Mouse (Mus musculus) hindbrain, embryonic 12.5 days (tissue): ENCODE measurements at regions not wholly inside any gene's neighbourhood (a gene's known extent, or its start where the extent isn't known, plus 50 kb on each side); places are given as distances from the start of the nearest gene placed in this dataset.

ENCODE experiments used
- ATAC-seq: fragments of 200-750 bp; cut with Nextera tagmentation; 2 replicates; pipeline ENCODE4 v1.8.0; 2017; ENCODE audit warnings: moderate TSS enrichment; ENCODE audit not compliant: low FRiP score
- H3K27ac ChIP-seq: fragments of 300-500 bp; sonication (generic); 2 replicates; pipeline ENCODE4 v1.5.1; 2016; ENCODE audit warnings: mild to moderate bottlenecking
- H3K27me3 ChIP-seq: fragments of 300-500 bp; sonication (generic); 2 replicates; pipeline ENCODE4 v1.6.1; 2016; ENCODE audit warnings: mild to moderate bottlenecking
- H3K36me3 ChIP-seq: fragments of 300-500 bp; sonication (generic); 2 replicates; pipeline ENCODE4 v1.6.1; 2016; ENCODE audit warnings: mild to moderate bottlenecking
- H3K4me1 ChIP-seq: fragments of 300-500 bp; sonication (generic); 2 replicates; pipeline ENCODE4 v1.6.1; 2016
- H3K4me2 ChIP-seq: fragments of 300-500 bp; sonication (generic); replicated peaks from 2 replicates; pipeline ENCODE4 v1.6.1; 2016; ENCODE audit warnings: mild to moderate bottlenecking
- H3K4me3 ChIP-seq: fragments of 300-500 bp; sonication (generic); 2 replicates; pipeline ENCODE4 v1.5.1; 2016; ENCODE audit warnings: mild to moderate bottlenecking
- H3K9ac ChIP-seq: fragments of 300-500 bp; sonication (generic); 2 replicates; pipeline ENCODE4 v1.6.1; 2016; ENCODE audit warnings: mild to moderate bottlenecking, moderate library complexity
- H3K9me3 ChIP-seq: fragments of 300-500 bp; sonication (generic); replicated peaks from 2 replicates; pipeline ENCODE4 v1.6.1; 2016; ENCODE audit warnings: mild to moderate bottlenecking
- WGBS: fragments of 180-500 bp; shearing (Covaris S2); methylation state at CpG from one replicate; pipeline ENCODE4 v1.1.7; 2016; 5-methylcytosine and 5-hydroxymethylcytosine counted together

GRCm38 (mm10) chr19:21111836-21112235, 157.8 kb upstream of the Tmc1 start:
- Histone ChIP-seq H3K27ac (no peak overlapping the region), H3K4me1 (no peaks in the 10 kb centered on the region), H3K9ac (no peak overlapping the region), H3K9me3 (no peaks in the 10 kb centered on the region), H3K4me2 (no peak overlapping the region), H3K36me3 (no peaks in the 10 kb centered on the region), H3K27me3 (no peaks in the 10 kb centered on the region), H3K4me3 (no peak overlapping the region)
- 91% methylated on average over 5 of the region's 5 CpGs for WGBS
- no peak for ATAC-seq

- WGBS: 91% methylated on average over 2 of the region's 2 CpGs
- H3K4me1 ChIP-seq: 0 out of 2 replicates have a peak, but pooled peaks cover 2% of the 10 kb centered on the region
- H3K4me2 ChIP-seq: no peak overlapping the region
- no peak overlapping the region for H3K27ac ChIP-seq
- H3K9ac ChIP-seq: no peak overlapping the region
- H3K4me3 ChIP-seq: no peak overlapping the region
- no peak for ATAC-seq
- no peaks in the 10 kb centered on the region for H3K36me3 ChIP-seq
- no peaks in the 10 kb centered on the region for H3K9me3 ChIP-seq
- H3K27me3 ChIP-seq: no peaks in the 10 kb centered on the region
Measured at GRCm38 (mm10) chr19:21108311-21108710, 154.3 kb upstream of the Tmc1 start.

- no peaks in the 10 kb centered on the region for H3K27me3 ChIP-seq
- H3K4me3 ChIP-seq: no peak overlapping the region
- WGBS: 72% methylated on average over 3 of the region's 3 CpGs
- no peak overlapping the region for H3K9ac ChIP-seq
- no peak for ATAC-seq
- H3K36me3 ChIP-seq: no peaks in the 10 kb centered on the region
- H3K4me1 ChIP-seq: 0 out of 2 replicates have a peak, but pooled peaks cover 2% of the 10 kb centered on the region
- H3K27ac ChIP-seq: no peak overlapping the region
- H3K9me3 ChIP-seq: no peaks in the 10 kb centered on the region
- H3K4me2 ChIP-seq: no peak overlapping the region
Measured at GRCm38 (mm10) chr19:21107741-21108140, 153.7 kb upstream of the Tmc1 start.

- WGBS: 79% methylated on average over 4 of the region's 4 CpGs
Measured at GRCm38 (mm10) chr19:21107275-21107674, 153.3 kb upstream of the Tmc1 start.

GRCm38 (mm10) chr19:21106766-21107165, 152.8 kb upstream of the Tmc1 start:
- Histone ChIP-seq H3K9me3 (no peaks in the 10 kb centered on the region), H3K4me2 (no peak overlapping the region), H3K36me3 (no peaks in the 10 kb centered on the region), H3K9ac (no peak overlapping the region), H3K27ac (no peak overlapping the region), H3K4me3 (no peak overlapping the region), H3K27me3 (no peaks in the 10 kb centered on the region), H3K4me1 (0 out of 2 replicates have a peak, but pooled peaks cover 2% of the 10 kb centered on the region)
- WGBS: 88% methylated on average over 10 of the region's 10 CpGs
- no peak for ATAC-seq

More at GRCm38 (mm10) chr19:21107275-21107674, 153.3 kb upstream of the Tmc1 start:
- Histone ChIP-seq H3K4me2 (no peak overlapping the region), H3K27me3 (no peaks in the 10 kb centered on the region), H3K9me3 (no peaks in the 10 kb centered on the region), H3K4me1 (0 out of 2 replicates have a peak, but pooled peaks cover 2% of the 10 kb centered on the region), H3K9ac (no peak overlapping the region), H3K4me3 (no peak overlapping the region), H3K27ac (no peak overlapping the region), H3K36me3 (no peaks in the 10 kb centered on the region)
- no peak for ATAC-seq

- Histone ChIP-seq H3K4me2 (no peak overlapping the region), H3K9ac (no peak overlapping the region), H3K27ac (no peak overlapping the region), H3K4me3 (no peak overlapping the region), H3K9me3 (no peaks in the 10 kb centered on the region), H3K4me1 (0 out of 2 replicates have a peak, but pooled peaks cover 2% of the 10 kb centered on the region), H3K36me3 (no peaks in the 10 kb centered on the region), H3K27me3 (no peaks in the 10 kb centered on the region)
- WGBS: 38% methylated on average over 6 of the region's 6 CpGs
- no peak for ATAC-seq
Measured at GRCm38 (mm10) chr19:21106241-21106669, 152.3 kb upstream of the Tmc1 start.

GRCm38 (mm10) chr19:21105004-21105403, 151.0 kb upstream of the Tmc1 start:
- H3K9me3 ChIP-seq: no peaks in the 10 kb centered on the region
- no peak overlapping the region for H3K9ac ChIP-seq
- no peak for ATAC-seq
- 0 out of 2 replicates have a peak, but pooled peaks cover 2% of the 10 kb centered on the region for H3K4me1 ChIP-seq
- no peak overlapping the region for H3K4me2 ChIP-seq
- no peaks in the 10 kb centered on the region for H3K27me3 ChIP-seq
- WGBS: 84% methylated on average over 6 of the region's 6 CpGs
- no peak overlapping the region for H3K27ac ChIP-seq
- H3K4me3 ChIP-seq: no peak overlapping the region
- H3K36me3 ChIP-seq: no peaks in the 10 kb centered on the region

GRCm38 (mm10) chr19:21104462-21104936, 150.5 kb upstream of the Tmc1 start:
- no peak for ATAC-seq
- Histone ChIP-seq H3K9ac (no peak overlapping the region), H3K4me2 (no peak overlapping the region), H3K9me3 (no peaks in the 10 kb centered on the region), H3K27ac (no peak overlapping the region), H3K27me3 (no peaks in the 10 kb centered on the region), H3K4me3 (no peak overlapping the region), H3K4me1 (0 out of 2 replicates have a peak, but pooled peaks cover 2% of the 10 kb centered on the region), H3K36me3 (no peaks in the 10 kb centered on the region)
- WGBS: 85% methylated on average over 8 of the region's 8 CpGs

GRCm38 (mm10) chr19:21077771-21078548, 124.0 kb upstream of the Tmc1 start:
- Histone ChIP-seq H3K36me3 (no peaks in the 10 kb centered on the region), H3K9me3 (no peaks in the 10 kb centered on the region), H3K27ac (no peak overlapping the region), H3K27me3 (no peaks in the 10 kb centered on the region), H3K9ac (no peak overlapping the region), H3K4me1 (no peaks in the 10 kb centered on the region), H3K4me2 (no peak overlapping the region), H3K4me3 (no peak overlapping the region)
- WGBS: 84% methylated on average over 7 of the region's 7 CpGs
- ATAC-seq: no peak

GRCm38 (mm10) chr19:21068381-21068780, 114.4 kb upstream of the Tmc1 start:
- H3K36me3 ChIP-seq: no peaks in the 10 kb centered on the region
- H3K4me3 ChIP-seq: no peak overlapping the region
- no peak for ATAC-seq
- 90% methylated on average over 7 of the region's 7 CpGs for WGBS
- no peak overlapping the region for H3K27ac ChIP-seq
- H3K27me3 ChIP-seq: no peaks in the 10 kb centered on the region
- no peaks in the 10 kb centered on the region for H3K4me1 ChIP-seq
- no peak overlapping the region for H3K9ac ChIP-seq
- H3K4me2 ChIP-seq: no peak overlapping the region
- H3K9me3 ChIP-seq: no peaks in the 10 kb centered on the region

- no peaks in the 10 kb centered on the region for H3K36me3 ChIP-seq
- no peaks in the 10 kb centered on the region for H3K9me3 ChIP-seq
- H3K4me1 ChIP-seq: no peaks in the 10 kb centered on the region
- H3K27ac ChIP-seq: no peak overlapping the region
- H3K27me3 ChIP-seq: no peaks in the 10 kb centered on the region
- 89% methylated on average over 14 of the region's 14 CpGs for WGBS
- H3K4me2 ChIP-seq: no peak overlapping the region
- no peak overlapping the region for H3K4me3 ChIP-seq
- ATAC-seq: no peak
- H3K9ac ChIP-seq: no peak overlapping the region
Measured at GRCm38 (mm10) chr19:21066432-21067113, 112.6 kb upstream of the Tmc1 start.

GRCm38 (mm10) chr19:21064902-21065301, 110.9 kb upstream of the Tmc1 start:
- Histone ChIP-seq H3K27me3 (no peaks in the 10 kb centered on the region), H3K9me3 (no peaks in the 10 kb centered on the region), H3K4me1 (no peaks in the 10 kb centered on the region), H3K4me3 (no peak overlapping the region), H3K27ac (no peak overlapping the region), H3K4me2 (no peak overlapping the region), H3K9ac (no peak overlapping the region), H3K36me3 (no peaks in the 10 kb centered on the region)
- 90% methylated on average over 3 of the region's 3 CpGs for WGBS
- ATAC-seq: no peak
